Mouse (Mus musculus) megakaryocyte, embryonic 14.5 days (primary cell): Measurements from ENCODE around the gene Fbxo21.

ENCODE experiments used
- FLI1 ChIP-seq: IDR thresholded peaks from 2 replicates; pipeline ENCODE4 v1.6.1; 2012; ENCODE audit warnings: low read length, inconsistent platforms, mixed read lengths
- GATA1 ChIP-seq: IDR thresholded peaks from 3 replicates; pipeline ENCODE4 v1.6.1; 2012; ENCODE audit warnings: mixed read lengths, low read length, inconsistent platforms, borderline replicate concordance

DNA sequence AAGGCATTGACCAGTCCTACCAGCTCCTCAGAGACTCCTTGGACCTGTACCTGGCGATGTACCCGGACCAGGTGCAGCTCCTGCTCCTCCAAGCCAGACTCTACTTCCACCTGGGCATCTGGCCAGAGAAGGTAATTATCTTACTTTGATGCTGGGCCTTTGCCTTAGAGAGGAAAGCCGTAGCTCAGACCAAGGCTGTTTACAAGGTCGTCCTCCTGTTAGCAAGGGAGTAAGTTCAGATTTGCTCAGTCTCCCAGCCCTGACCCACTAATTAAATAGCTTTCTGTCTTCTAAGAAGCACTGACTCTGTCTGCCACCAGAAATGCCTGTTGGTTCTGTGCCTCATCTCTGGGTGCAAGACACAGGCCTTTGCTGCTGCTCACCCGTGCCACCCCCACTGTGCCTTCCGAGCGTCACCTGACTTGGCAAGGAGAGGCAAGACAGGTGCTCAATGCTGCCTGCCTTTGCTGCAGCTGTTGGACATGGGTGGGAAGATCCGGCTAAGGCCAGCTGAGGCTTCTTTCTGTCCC, 18.9 kb downstream of the Fbxo21 start:
- TF ChIP-seq GATA1 (no peak), FLI1 (no peak)
